Mouse (Mus musculus): ENCODE measurements around the gene Acnat2.
"Not testable (repeated sequence)": the region's sequence is repeated elsewhere in the genome, so short reads cannot be mapped to it uniquely, and the experiment has no call there.

GRCm38 (mm10) chr4:49340091-49340490 is 67.9 kb downstream of the Acnat2 start:
- not testable (repeated sequence) for TF ChIP-seq CTCF (conservative IDR thresholded peaks at IDR 0.05; ENCODE audit: insufficient read depth, insufficient read length, low read depth, low read length); POLR2A (IDR thresholded peaks at IDR 0.05; ENCODE audit: low read depth, low read length)

Measured in kidney, adult 2 months (tissue).